Mouse (Mus musculus): ENCODE data around the gene Kdm6b.

Kdm6b gene

GRCm38 (mm10) chr11:69406282-69406681, 7.2 kb downstream of the Kdm6b start:
- no peak for DNase-seq (ENCODE audit: low read depth, low spot score)

- no peak for DNase-seq (ENCODE audit: low read depth, low spot score)
Observed at GRCm38 (mm10) chr11:69405397-69406200, 7.9 kb downstream of the Kdm6b start.

GRCm38 (mm10) chr11:69404595-69405396, 8.7 kb downstream of the Kdm6b start:
- no peak for DNase-seq (ENCODE audit: low read depth, low spot score)

- DNase-seq (ENCODE audit: low read depth, low spot score) = no peak
Observed at GRCm38 (mm10) chr11:69403691-69404594, 9.5 kb downstream of the Kdm6b start.

GRCm38 (mm10) chr11:69401987-69402386, 11.5 kb downstream of the Kdm6b start:
- DNase-seq (ENCODE audit: low read depth, low spot score) = no peak

- peak; percentile 96 for DNase-seq (ENCODE audit: low read depth, low spot score)
Observed at GRCm38 (mm10) chr11:69401210-69401637, 12.3 kb downstream of the Kdm6b start.

- no peak for DNase-seq (ENCODE audit: low read depth, low spot score)
Observed at GRCm38 (mm10) chr11:69400083-69400850, 13.2 kb downstream of the Kdm6b start.

GRCm38 (mm10) chr11:69399201-69400082, 14.0 kb downstream of the Kdm6b start:
- no peak for DNase-seq (ENCODE audit: low read depth, low spot score)

- DNase-seq (ENCODE audit: low read depth, low spot score) = no peak
Observed at GRCm38 (mm10) chr11:69398486-69399200, 14.8 kb downstream of the Kdm6b start.

- DNase-seq (ENCODE audit: low read depth, low spot score) = no peak
Observed at GRCm38 (mm10) chr11:69398059-69398458, 15.4 kb downstream of the Kdm6b start, which contains the start of gene Tmem88. TSS of gene Tmem88 (minus strand) at chr11:69398234.

GRCm38 (mm10) chr11:69397581-69398057, 15.9 kb downstream of the Kdm6b start:
- DNase-seq (ENCODE audit: low read depth, low spot score) = no peak

GRCm38 (mm10) chr11:69396772-69397171, 16.7 kb downstream of the Kdm6b start:
- no peak for DNase-seq (ENCODE audit: low read depth, low spot score)

GRCm38 (mm10) chr11:69395634-69396373, 17.7 kb downstream of the Kdm6b start:
- DNase-seq (ENCODE audit: low read depth, low spot score) = peak; percentile 100

- DNase-seq (ENCODE audit: low read depth, low spot score) = peak; percentile 97
Observed at GRCm38 (mm10) chr11:69395235-69395633, 18.2 kb downstream of the Kdm6b start, which contains the start of the genes Naa38 and Cyb5d1. TSS of gene Naa38 (plus strand) at chr11:69395487. TSS of gene Cyb5d1 (minus strand) at chr11:69395631.

- DNase-seq (ENCODE audit: low read depth, low spot score) = peak; percentile 57
Observed at GRCm38 (mm10) chr11:69394591-69395167, 18.8 kb downstream of the Kdm6b start.

GRCm38 (mm10) chr11:69390400-69391034, 23.0 kb downstream of the Kdm6b start:
- peak; percentile 75 for DNase-seq (ENCODE audit: low read depth, low spot score)

All from A20 (cell line).